Mouse (Mus musculus): Measurements from ENCODE around the gene Qtrt2. TPM values are rescaled to one million over a fixed set of nuclear protein-coding genes. Genes with fewer than 3 reads are reported as not detected.

The Qtrt2 gene
- 10 to 100 TPM; 36.7 to 37.7 TPM for total RNA-seq (2021)
- long read RNA-seq, experiment 1, partial matches to known transcripts: 0 of 5 reads
- long read RNA-seq, experiment 1, other reads (novel, unspliced or antisense): 4 of 5 reads
- long read RNA-seq, experiment 2, partial matches to known transcripts: 3 of 10 reads
- long read RNA-seq, experiment 2, other reads (novel, unspliced or antisense): 6 of 10 reads

DNA sequence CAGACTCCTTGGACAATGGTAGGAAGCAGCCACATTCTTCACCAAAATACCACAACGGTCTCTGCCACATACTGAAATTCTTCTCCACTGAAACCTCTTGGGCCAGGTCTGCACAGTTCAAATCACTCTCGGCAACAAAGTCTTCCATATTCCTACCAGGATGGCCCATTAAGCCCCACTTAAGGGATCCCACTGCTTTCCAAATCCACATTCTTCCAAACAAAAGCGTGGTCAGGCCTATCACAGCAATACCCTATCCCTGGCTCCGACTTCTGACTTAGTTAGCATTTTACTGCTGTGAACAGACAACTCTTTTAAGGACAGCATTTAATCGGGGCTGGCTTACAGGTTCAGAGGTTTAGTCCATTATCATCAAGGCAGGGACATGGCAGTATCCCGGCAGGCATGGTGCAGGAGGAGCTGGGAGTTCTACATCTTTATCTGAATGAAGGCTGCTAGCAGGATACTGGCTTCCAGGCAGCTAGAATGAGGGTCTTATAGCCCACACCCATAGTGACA, at the start of gene Qtrt2:
Qtrt2 (minus strand) TSS at position 469 of the 519 bp plus-strand sequence.
- intact Hi-C loops (cut with DNase I): no loop called here
- H3K27ac ChIP-seq: no peak within 1 kb of the TSS
- H3K4me3 ChIP-seq: no peak within 1 kb of the TSS
- TF ChIP-seq CTCF (IDR thresholded peaks at IDR 0.05): no peak
- no peak for DNase-seq (ENCODE audit: extremely low spot score in 1 of 2, low spot score in 2 of 2)

- intact Hi-C loops (cut with DNase I): no loop called here
- DNase-seq (ENCODE audit: extremely low spot score in 1 of 2, low spot score in 2 of 2): no peak
- H3K27ac ChIP-seq: peak overlapping the region; percentile 50; the same call in 1 of the 2 replicates
- TF ChIP-seq CTCF (IDR thresholded peaks at IDR 0.05): no peak
- no peak overlapping the region for H3K4me3 ChIP-seq
These were observed 47.1 kb upstream of the Qtrt2 start for GRCm38 (mm10) chr16:43973606-43974220.

DNA sequence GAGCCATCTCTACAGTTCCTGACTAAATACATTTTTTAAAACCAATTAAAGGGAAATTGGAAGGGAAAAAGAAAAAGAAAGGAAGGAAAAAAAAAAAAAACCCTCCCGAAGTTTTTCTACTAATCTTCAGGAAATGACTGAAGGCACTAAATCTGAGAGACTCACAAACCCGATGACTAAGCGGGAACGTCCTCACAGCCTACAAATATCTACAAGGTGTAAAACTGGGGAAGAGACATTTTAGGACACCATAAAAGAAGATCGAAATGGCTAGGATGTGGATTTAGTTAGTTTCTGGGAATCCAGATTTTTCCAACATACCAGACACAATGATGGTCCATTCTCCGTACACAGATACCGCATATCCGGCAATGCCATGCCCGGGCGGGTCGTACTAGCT, 46.5 kb upstream of the Qtrt2 start:
- no peak for DNase-seq (ENCODE audit: extremely low spot score in 1 of 2, low spot score in 2 of 2)
- intact Hi-C loops (cut with DNase I): no loop called here
- no peak for TF ChIP-seq CTCF (IDR thresholded peaks at IDR 0.05)
- Histone ChIP-seq H3K4me3 (no peak overlapping the region), H3K27ac (peak overlapping the region; percentile 50; the same call in 1 of the 2 replicates)

- intact Hi-C loops (cut with DNase I): no loop called here
- Histone ChIP-seq H3K27ac (no peak overlapping the region), H3K4me3 (no peak overlapping the region)
- no peak for DNase-seq (ENCODE audit: extremely low spot score in 1 of 2, low spot score in 2 of 2)
- no peak for TF ChIP-seq CTCF (IDR thresholded peaks at IDR 0.05)
These were observed 45.8 kb upstream of the Qtrt2 start for GRCm38 (mm10) chr16:43972391-43972790.

- no peak for TF ChIP-seq CTCF (IDR thresholded peaks at IDR 0.05)
- DNase-seq (ENCODE audit: extremely low spot score in 1 of 2, low spot score in 2 of 2): no peak
- intact Hi-C loops (cut with DNase I): no loop called here
- Histone ChIP-seq H3K4me3 (no peak overlapping the region), H3K27ac (no peak overlapping the region)
These were observed 45.1 kb upstream of the Qtrt2 start for GRCm38 (mm10) chr16:43971741-43972140.

DNA sequence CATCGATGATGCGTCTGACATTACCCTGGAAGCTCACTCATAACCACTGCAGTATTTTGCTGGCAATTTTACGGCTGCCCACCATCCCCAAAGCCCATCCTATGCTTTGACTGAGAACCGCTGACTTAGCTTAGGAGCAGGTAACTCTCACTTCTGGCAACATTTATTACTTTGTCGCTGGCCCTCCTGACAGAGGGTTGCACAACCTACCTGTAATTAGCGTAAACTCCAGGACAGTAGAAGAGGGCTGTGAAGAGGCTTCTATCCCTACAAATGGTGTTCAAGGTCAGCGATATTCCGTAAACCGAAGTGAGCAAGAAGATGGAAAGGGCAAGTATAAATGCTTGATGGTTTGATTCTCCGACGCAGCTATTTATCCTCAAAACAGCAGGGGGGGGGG, 44.6 kb upstream of the Qtrt2 start:
- intact Hi-C loops (cut with DNase I): no loop called here
- no peak for DNase-seq (ENCODE audit: extremely low spot score in 1 of 2, low spot score in 2 of 2)
- no peak for TF ChIP-seq CTCF (IDR thresholded peaks at IDR 0.05)
- Histone ChIP-seq H3K4me3 (no peak overlapping the region), H3K27ac (no peak overlapping the region)

DNA sequence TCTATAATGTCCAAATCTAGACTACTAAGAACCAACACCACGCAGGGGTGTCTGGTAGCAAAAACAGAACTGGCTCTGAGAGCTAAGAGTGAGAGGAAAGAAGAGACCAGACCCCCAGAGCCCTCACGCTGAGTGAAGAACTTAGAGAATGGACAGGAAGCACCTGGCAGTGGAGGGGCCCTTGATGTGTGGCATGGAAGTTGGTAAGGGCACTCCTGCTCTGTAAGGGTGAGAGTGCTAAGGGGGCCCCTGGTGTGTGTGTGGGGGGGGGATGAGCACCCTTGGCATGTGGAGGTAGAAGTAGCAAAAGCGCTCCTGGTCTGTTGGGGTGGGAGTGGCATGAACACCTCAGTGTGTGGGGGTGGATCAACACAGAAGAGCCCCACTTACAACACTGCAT, 43.8 kb upstream of the Qtrt2 start:
- no peak for TF ChIP-seq CTCF (IDR thresholded peaks at IDR 0.05)
- intact Hi-C loops (cut with DNase I): no loop called here
- Histone ChIP-seq H3K4me3 (no peak overlapping the region), H3K27ac (no peak overlapping the region)
- no peak for DNase-seq (ENCODE audit: extremely low spot score in 1 of 2, low spot score in 2 of 2)

GRCm38 (mm10) chr16:43965781-43966389, 39.3 kb upstream of the Qtrt2 start:
- no peak for DNase-seq (ENCODE audit: extremely low spot score in 1 of 2, low spot score in 2 of 2)
- Histone ChIP-seq H3K4me3 (no peak overlapping the region), H3K27ac (peak overlapping the region; percentile 55)
- intact Hi-C loops (cut with DNase I): no loop called here
- TF ChIP-seq CTCF (IDR thresholded peaks at IDR 0.05): no peak

DNA sequence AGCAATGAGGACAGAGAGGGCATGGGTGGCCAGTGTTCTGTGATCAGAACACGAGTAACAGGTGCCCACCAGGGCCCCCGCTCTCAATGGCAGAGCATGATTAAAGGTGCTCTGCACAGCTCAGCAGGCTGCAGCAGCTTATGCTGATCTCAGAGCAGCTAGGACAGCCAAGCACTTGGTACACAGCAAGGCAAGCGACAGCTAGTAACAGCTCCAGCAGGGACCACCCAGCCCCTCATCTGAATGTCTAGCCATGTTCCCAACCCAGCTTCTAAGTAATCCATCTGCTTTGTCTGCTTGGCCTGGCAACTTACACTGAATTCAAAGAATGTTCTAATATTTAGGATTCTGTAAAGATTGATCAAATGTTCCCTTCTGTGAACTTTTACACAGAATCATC, 37.2 kb upstream of the Qtrt2 start:
- intact Hi-C loops (cut with DNase I): no loop called here
- DNase-seq (ENCODE audit: extremely low spot score in 1 of 2, low spot score in 2 of 2): no peak
- Histone ChIP-seq H3K27ac (peak overlapping the region; percentile 30; the same call in 1 of the 2 replicates), H3K4me3 (no peak overlapping the region)
- TF ChIP-seq CTCF (IDR thresholded peaks at IDR 0.05): no peak

DNA sequence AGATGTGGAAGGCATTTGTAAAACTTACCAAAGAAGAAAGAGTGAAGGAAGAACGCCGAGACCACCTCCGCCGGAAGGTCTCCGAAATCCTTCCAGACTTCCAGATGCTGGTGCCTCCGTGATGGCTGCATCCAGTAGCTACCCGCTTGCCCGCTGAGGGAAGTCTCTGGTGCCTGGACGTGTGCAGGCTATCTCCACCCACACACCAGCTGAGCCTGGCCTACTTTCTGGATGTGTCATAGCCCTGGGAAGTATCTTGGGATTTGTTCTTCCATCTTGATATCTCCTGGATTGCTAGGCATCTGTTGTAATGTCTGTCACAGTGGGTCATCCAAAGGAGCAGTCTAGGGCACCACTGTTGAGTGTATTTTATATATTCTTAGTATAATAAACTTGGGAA, 36.7 kb upstream of the Qtrt2 start:
- DNase-seq (ENCODE audit: extremely low spot score in 1 of 2, low spot score in 2 of 2): no peak
- no peak for TF ChIP-seq CTCF (IDR thresholded peaks at IDR 0.05)
- H3K27ac ChIP-seq: peak overlapping the region; percentile 30; the same call in 1 of the 2 replicates
- no peak overlapping the region for H3K4me3 ChIP-seq
- intact Hi-C loops (cut with DNase I): no loop called here

DNA sequence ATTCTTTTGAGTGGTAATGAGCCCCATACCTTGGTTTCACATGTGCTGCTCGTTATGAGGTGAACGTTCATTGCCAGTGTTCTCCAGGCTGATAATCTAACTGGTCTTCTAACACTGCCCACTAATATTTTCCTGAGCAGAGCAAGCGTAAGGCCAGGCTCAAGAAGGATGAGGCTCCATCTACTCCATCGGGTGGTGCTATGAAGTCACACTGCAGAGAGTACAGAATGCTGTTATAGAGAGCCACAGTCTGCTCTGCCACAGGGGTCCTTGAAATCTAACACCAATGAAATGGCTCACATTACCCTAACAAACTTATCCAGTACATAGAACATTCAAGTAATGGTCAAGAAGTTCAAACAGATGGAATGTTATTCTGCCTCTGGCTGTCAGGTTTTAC, 31.4 kb upstream of the Qtrt2 start:
- DNase-seq (ENCODE audit: extremely low spot score in 1 of 2, low spot score in 2 of 2): no peak
- Histone ChIP-seq H3K4me3 (no peak overlapping the region), H3K27ac (no peak overlapping the region)
- intact Hi-C loops (cut with DNase I): no loop called here
- no peak for TF ChIP-seq CTCF (IDR thresholded peaks at IDR 0.05)

GRCm38 (mm10) chr16:43954913-43955312, 28.3 kb upstream of the Qtrt2 start:
- Histone ChIP-seq H3K27ac (no peak overlapping the region), H3K4me3 (no peak overlapping the region)
- no peak for DNase-seq (ENCODE audit: extremely low spot score in 1 of 2, low spot score in 2 of 2)
- no peak for TF ChIP-seq CTCF (IDR thresholded peaks at IDR 0.05)
- intact Hi-C loops (cut with DNase I): no loop called here
